Mouse (Mus musculus) midbrain, embryonic 10.5 days (tissue): ENCODE measurements around the gene Afmid. TPM values are rescaled to one million over a fixed set of nuclear protein-coding genes. Genes with fewer than 3 reads are reported as not detected.

Source experiments
- DNase-seq: peaks from one replicate; pipeline ENCODE4 v3.0.0-alpha.2; 2017; ENCODE audit warnings: low spot score
- H3K27ac ChIP-seq: fragments of 300-500 bp; sonication (generic); replicated peaks from 2 replicates; pipeline ENCODE4 v1.5.1; 2016; ENCODE audit warnings: mild to moderate bottlenecking
- H3K27me3 ChIP-seq: fragments of 300-500 bp; sonication (generic); 2 replicates; pipeline ENCODE4 v1.6.1; 2016; ENCODE audit warnings: low read depth, mild to moderate bottlenecking; ENCODE audit not compliant: poor library complexity, severe bottlenecking
- H3K36me3 ChIP-seq: fragments of 300-500 bp; sonication (generic); 2 replicates; pipeline ENCODE4 v1.6.1; 2016; ENCODE audit warnings: mild to moderate bottlenecking, moderate library complexity
- H3K4me1 ChIP-seq: fragments of 300-500 bp; sonication (generic); 2 replicates; pipeline ENCODE4 v1.6.1; 2016
- H3K4me3 ChIP-seq: fragments of 300-500 bp; sonication (generic); 2 replicates; pipeline ENCODE4 v1.5.1; 2016; ENCODE audit warnings: mild to moderate bottlenecking, moderate library complexity
- H3K9me3 ChIP-seq: fragments of 300-500 bp; sonication (generic); replicated peaks from 2 replicates; pipeline ENCODE4 v1.6.1; 2016; ENCODE audit warnings: mild to moderate bottlenecking
- WGBS: fragments of 180-500 bp; shearing (Covaris S2); methylation state at CpG from one replicate; pipeline ENCODE4 v1.1.7; 2016; 5-methylcytosine and 5-hydroxymethylcytosine counted together
- polyA plus RNA-seq: library from polyadenylated mRNA; unstranded; fragments of >200 nt; fragmentation: Nextera tagmentation; extraction: Ambion mirVana; gene quantifications from 2 replicates; pipeline ENCODE4 v1.2.1, GENCODE M21; 2016

Afmid gene
- polyA plus RNA-seq, 1 experiment from 2014 or later: 3.5 TPM

GRCm38 (mm10) chr11:117820173-117820572, 5.6 kb upstream of the Afmid start:
- Histone ChIP-seq H3K4me3 (no peak overlapping the region), H3K27ac (no peak overlapping the region), H3K9me3 (no peaks in the 10 kb centered on the region), H3K4me1 (peaks cover 23% of the 10 kb centered on the region), H3K27me3 (no peaks in the 10 kb centered on the region), H3K36me3 (peaks cover 91% of the 10 kb centered on the region)
- DNase-seq: no peak
- WGBS: 96% methylated on average over 7 of the region's 7 CpGs

GRCm38 (mm10) chr11:117821868-117822267, 3.9 kb upstream of the Afmid start:
- Histone ChIP-seq H3K27ac (no peak overlapping the region), H3K27me3 (no peaks in the 10 kb centered on the region), H3K36me3 (peaks cover 74% of the 10 kb centered on the region), H3K4me3 (no peak overlapping the region), H3K4me1 (peaks cover 40% of the 10 kb centered on the region), H3K9me3 (no peaks in the 10 kb centered on the region)
- WGBS: 90% methylated on average over 9 of the region's 9 CpGs
- DNase-seq: no peak

GRCm38 (mm10) chr11:117822728-117823241, 2.9 kb upstream of the Afmid start:
- peaks cover 65% of the 10 kb centered on the region for H3K36me3 ChIP-seq
- H3K4me1 ChIP-seq: peaks cover 49% of the 10 kb centered on the region
- H3K27me3 ChIP-seq: no peaks in the 10 kb centered on the region
- WGBS: 94% methylated on average over 7 of the region's 7 CpGs
- no peak for DNase-seq
- no peak overlapping the region for H3K27ac ChIP-seq
- no peaks in the 10 kb centered on the region for H3K9me3 ChIP-seq
- H3K4me3 ChIP-seq: no peak overlapping the region

- Histone ChIP-seq H3K4me1 (peaks cover 52% of the 10 kb centered on the region), H3K36me3 (peaks cover 59% of the 10 kb centered on the region), H3K27ac (no peak overlapping the region), H3K9me3 (no peaks in the 10 kb centered on the region), H3K4me3 (no peak overlapping the region), H3K27me3 (no peaks in the 10 kb centered on the region)
- DNase-seq: no peak
- 94% methylated on average over 6 of the region's 6 CpGs for WGBS
Measured at GRCm38 (mm10) chr11:117823411-117823810, 2.3 kb upstream of the Afmid start.

- Histone ChIP-seq H3K4me3 (peak overlapping the region; percentile 81), H3K9me3 (no peaks in the 10 kb centered on the region), H3K36me3 (peaks cover 50% of the 10 kb centered on the region), H3K27ac (peak overlapping the region; percentile 97), H3K27me3 (no peaks in the 10 kb centered on the region), H3K4me1 (peaks cover 57% of the 10 kb centered on the region)
- DNase-seq: peak; percentile 83
- 32% methylated on average over 23 of the region's 23 CpGs for WGBS
Measured at GRCm38 (mm10) chr11:117824060-117824969, 1.4 kb upstream of the Afmid start.

GRCm38 (mm10) chr11:117826164-117826563, 440 bp downstream of the Afmid start:
- no peak for DNase-seq
- Histone ChIP-seq H3K4me1 (peaks cover 54% of the 10 kb centered on the region), H3K36me3 (peaks cover 31% of the 10 kb centered on the region), H3K27ac (peak overlapping the region; percentile 97), H3K9me3 (no peaks in the 10 kb centered on the region), H3K4me3 (peak overlapping the region; percentile 81), H3K27me3 (no peaks in the 10 kb centered on the region)
- WGBS: 15% methylated on average over 5 of the region's 5 CpGs

GRCm38 (mm10) chr11:117826916-117827315, 1.2 kb downstream of the Afmid start:
- Histone ChIP-seq H3K9me3 (no peaks in the 10 kb centered on the region), H3K27me3 (no peaks in the 10 kb centered on the region), H3K4me3 (peak overlapping the region; percentile 81; the same call in 1 of the 2 replicates), H3K27ac (peak overlapping the region; percentile 97), H3K36me3 (peaks cover 24% of the 10 kb centered on the region), H3K4me1 (peaks cover 59% of the 10 kb centered on the region)
- WGBS: 81% methylated on average over 8 of the region's 8 CpGs
- DNase-seq: no peak

GRCm38 (mm10) chr11:117827386-117827785, 1.7 kb downstream of the Afmid start:
- H3K27ac ChIP-seq: 0 out of 2 replicates have a peak overlapping the region, but pooled peaks have one; percentile 13
- peaks cover 19% of the 10 kb centered on the region for H3K36me3 ChIP-seq
- no peak overlapping the region for H3K4me3 ChIP-seq
- H3K27me3 ChIP-seq: no peaks in the 10 kb centered on the region
- peaks cover 64% of the 10 kb centered on the region for H3K4me1 ChIP-seq
- 76% methylated on average over 3 of the region's 3 CpGs for WGBS
- H3K9me3 ChIP-seq: no peaks in the 10 kb centered on the region
- no peak for DNase-seq

GRCm38 (mm10) chr11:117828149-117828887, 2.6 kb downstream of the Afmid start:
- H3K27me3 ChIP-seq: no peaks in the 10 kb centered on the region
- WGBS: 90% methylated on average over 18 of the region's 18 CpGs
- DNase-seq: no peak
- H3K9me3 ChIP-seq: no peaks in the 10 kb centered on the region
- H3K36me3 ChIP-seq: peaks cover 10% of the 10 kb centered on the region
- no peak overlapping the region for H3K4me3 ChIP-seq
- peaks cover 66% of the 10 kb centered on the region for H3K4me1 ChIP-seq
- 0 out of 2 replicates have a peak overlapping the region, but pooled peaks have one; percentile 35 for H3K27ac ChIP-seq

GRCm38 (mm10) chr11:117828888-117829604, 3.3 kb downstream of the Afmid start:
- Histone ChIP-seq H3K4me3 (no peak overlapping the region), H3K27ac (peak overlapping the region; percentile 35; the same call in 1 of the 2 replicates), H3K27me3 (no peaks in the 10 kb centered on the region), H3K9me3 (no peaks in the 10 kb centered on the region), H3K4me1 (peaks cover 60% of the 10 kb centered on the region), H3K36me3 (peaks cover 2% of the 10 kb centered on the region)
- DNase-seq: no peak
- WGBS: 59% methylated on average over 9 of the region's 9 CpGs

- WGBS: 85% methylated on average over 2 of the region's 2 CpGs
- Histone ChIP-seq H3K9me3 (no peaks in the 10 kb centered on the region), H3K36me3 (no peaks in the 10 kb centered on the region), H3K4me1 (peaks cover 53% of the 10 kb centered on the region), H3K27me3 (no peaks in the 10 kb centered on the region), H3K4me3 (no peak overlapping the region), H3K27ac (no peak overlapping the region)
- DNase-seq: no peak
Measured at GRCm38 (mm10) chr11:117829671-117830215, 4.0 kb downstream of the Afmid start.

GRCm38 (mm10) chr11:117830401-117830800, 4.7 kb downstream of the Afmid start:
- 87% methylated on average over 9 of the region's 9 CpGs for WGBS
- Histone ChIP-seq H3K36me3 (no peaks in the 10 kb centered on the region), H3K4me1 (peaks cover 47% of the 10 kb centered on the region), H3K27me3 (no peaks in the 10 kb centered on the region), H3K4me3 (no peak overlapping the region), H3K27ac (no peak overlapping the region), H3K9me3 (no peaks in the 10 kb centered on the region)
- DNase-seq: no peak
